Mouse (Mus musculus): ENCODE results near the gene Ppp1r36. TPM values are rescaled to one million over a fixed set of nuclear protein-coding genes. Genes with fewer than 3 reads are reported as not detected.
A peak's percentile ranks its signal among the peaks of the same experiment; 100 is the strongest.
"Not testable (repeated sequence)": the region's sequence is repeated elsewhere in the genome, so short reads cannot be mapped to it uniquely, and the experiment has no call there.

The Ppp1r36 gene
- polyA plus RNA-seq, 1 experiment from 2014 or later: 0.82 TPM

DNA sequence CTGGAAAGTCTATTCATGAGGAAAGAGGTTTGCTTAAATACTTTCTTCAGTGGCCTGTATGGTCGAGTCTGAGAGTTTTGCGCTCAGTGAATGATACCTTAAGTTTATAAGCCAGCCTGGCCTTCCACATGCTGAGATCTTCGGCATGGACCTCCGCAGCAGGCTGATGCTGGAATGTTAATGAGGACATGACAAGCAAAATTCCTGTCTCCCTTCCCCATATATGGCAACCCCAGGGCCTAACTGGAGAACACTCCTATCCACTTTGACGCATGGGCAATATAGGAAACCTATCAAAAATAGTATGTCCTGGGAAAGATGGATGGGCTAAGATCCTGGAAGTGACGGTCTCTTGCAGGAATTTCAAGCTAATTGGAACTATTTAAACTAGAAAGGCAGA is 30.8 kb downstream of the Ppp1r36 start:
- no peaks in the 10 kb centered on the region for H3K27me3 ChIP-seq (ENCODE audit: control insufficient read depth, insufficient read depth, low read length)
- 82% methylated on average over 6 of the region's 6 CpGs for WGBS
- ATAC-seq (ENCODE audit: insufficient read depth, low FRiP score, low TSS enrichment) (no peak), DNase-seq (ENCODE audit: low spot score) (no peak)
- no peaks in the 10 kb centered on the region for H3K4me1 ChIP-seq (ENCODE audit: control insufficient read depth, insufficient read depth, low read length)
- H3K4me3 ChIP-seq (ENCODE audit: low read depth, low read length): no peak overlapping the region
- no peak overlapping the region for H3K9ac ChIP-seq (ENCODE audit: low read length)
- no peak overlapping the region for H3K4me2 ChIP-seq (ENCODE audit: low read depth)
- H3K9me3 ChIP-seq (ENCODE audit: control insufficient read depth, low read length): no peaks in the 10 kb centered on the region
- H3K36me3 ChIP-seq (ENCODE audit: control insufficient read depth, insufficient read depth, low read length): no peaks in the 10 kb centered on the region
- H3K27ac ChIP-seq (ENCODE audit: low read depth, low read length): no peak overlapping the region

- Histone ChIP-seq H3K36me3 (ENCODE audit: control insufficient read depth, insufficient read depth, low read length) (no peaks in the 10 kb centered on the region), H3K4me3 (ENCODE audit: low read depth, low read length) (no peak overlapping the region), H3K9ac (ENCODE audit: low read length) (no peak overlapping the region), H3K4me2 (ENCODE audit: low read depth) (no peak overlapping the region), H3K27ac (ENCODE audit: low read depth, low read length) (no peak overlapping the region), H3K27me3 (ENCODE audit: control insufficient read depth, insufficient read depth, low read length) (no peaks in the 10 kb centered on the region), H3K4me1 (ENCODE audit: control insufficient read depth, insufficient read depth, low read length) (no peaks in the 10 kb centered on the region), H3K9me3 (ENCODE audit: control insufficient read depth, low read length) (no peaks in the 10 kb centered on the region)
- DNase-seq (ENCODE audit: low spot score) (no peak), ATAC-seq (ENCODE audit: insufficient read depth, low FRiP score, low TSS enrichment) (no peak)
- WGBS: 47% methylated on average over 2 of the region's 2 CpGs
Observed at GRCm38 (mm10) chr12:76452203-76452602, 34.9 kb downstream of the Ppp1r36 start.

GRCm38 (mm10) chr12:76458445-76458844 is 41.1 kb downstream of the Ppp1r36 start:
- ATAC-seq (ENCODE audit: insufficient read depth, low FRiP score, low TSS enrichment); H3K27ac ChIP-seq (ENCODE audit: low read depth, low read length); H3K4me2 ChIP-seq (ENCODE audit: low read depth); H3K9me3 ChIP-seq (ENCODE audit: control insufficient read depth, low read length); H3K4me3 ChIP-seq (ENCODE audit: low read depth, low read length); H3K27me3 ChIP-seq (ENCODE audit: control insufficient read depth, insufficient read depth, low read length); H3K4me1 ChIP-seq (ENCODE audit: control insufficient read depth, insufficient read depth, low read length); H3K36me3 ChIP-seq (ENCODE audit: control insufficient read depth, insufficient read depth, low read length); DNase-seq (ENCODE audit: low spot score); H3K9ac ChIP-seq (ENCODE audit: low read length): not testable (repeated sequence)
- 68% methylated on average over 4 of the region's 4 CpGs for WGBS

DNA sequence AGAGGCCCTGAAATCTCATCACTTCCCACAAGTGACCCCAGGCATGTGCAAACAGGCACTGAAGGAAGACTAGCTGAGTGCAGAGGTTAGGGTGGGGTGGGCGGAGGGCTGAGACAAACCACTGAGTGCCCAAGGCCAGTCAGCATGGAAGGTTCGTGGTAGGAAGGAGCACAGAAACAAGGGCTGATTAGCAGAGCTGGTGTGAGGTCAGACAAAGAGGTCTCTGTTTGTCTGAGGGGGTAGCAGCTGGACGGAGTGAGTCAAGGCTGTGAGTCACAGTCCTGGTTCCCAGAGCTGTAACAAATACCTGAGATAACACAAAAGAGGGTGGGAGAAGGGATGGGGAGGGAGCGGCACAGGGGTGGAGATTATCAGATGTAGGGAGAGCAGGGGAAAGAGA is 41.7 kb downstream of the Ppp1r36 start:
- Histone ChIP-seq H3K36me3 (ENCODE audit: control insufficient read depth, insufficient read depth, low read length) (no peaks in the 10 kb centered on the region), H3K4me1 (ENCODE audit: control insufficient read depth, insufficient read depth, low read length) (no peaks in the 10 kb centered on the region), H3K9ac (ENCODE audit: low read length) (no peak overlapping the region), H3K4me3 (ENCODE audit: low read depth, low read length) (no peak overlapping the region), H3K27me3 (ENCODE audit: control insufficient read depth, insufficient read depth, low read length) (no peaks in the 10 kb centered on the region), H3K9me3 (ENCODE audit: control insufficient read depth, low read length) (no peaks in the 10 kb centered on the region), H3K4me2 (ENCODE audit: low read depth) (no peak overlapping the region), H3K27ac (ENCODE audit: low read depth, low read length) (no peak overlapping the region)
- no peak for DNase-seq (ENCODE audit: low spot score)
- 57% methylated on average over 4 of the region's 4 CpGs for WGBS
- no peak for ATAC-seq (ENCODE audit: insufficient read depth, low FRiP score, low TSS enrichment)

DNA sequence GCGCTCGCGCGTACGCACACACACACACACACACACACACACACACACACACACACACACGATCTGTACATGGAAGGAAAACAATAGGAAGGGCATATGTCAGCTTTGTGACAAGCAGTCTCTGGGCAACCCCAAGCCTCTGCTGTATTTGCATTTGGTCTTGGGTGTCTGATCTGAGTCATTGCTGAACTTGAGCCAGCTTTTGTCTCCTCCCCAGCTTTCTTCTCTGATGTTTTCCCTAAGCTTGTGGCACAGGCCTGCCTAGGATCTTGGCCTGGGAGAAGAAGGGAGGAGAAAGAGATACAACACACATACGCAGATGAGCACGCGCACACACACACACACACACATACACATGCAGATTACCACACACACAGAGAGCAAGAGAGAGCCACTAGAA is 46.1 kb downstream of the Ppp1r36 start:
- Histone ChIP-seq H3K36me3 (ENCODE audit: control insufficient read depth, insufficient read depth, low read length) (no peaks in the 10 kb centered on the region), H3K4me2 (ENCODE audit: low read depth) (no peak overlapping the region), H3K4me1 (ENCODE audit: control insufficient read depth, insufficient read depth, low read length) (no peaks in the 10 kb centered on the region), H3K27ac (ENCODE audit: low read depth, low read length) (no peak overlapping the region), H3K27me3 (ENCODE audit: control insufficient read depth, insufficient read depth, low read length) (no peaks in the 10 kb centered on the region), H3K9me3 (ENCODE audit: control insufficient read depth, low read length) (no peaks in the 10 kb centered on the region), H3K4me3 (ENCODE audit: low read depth, low read length) (no peak overlapping the region), H3K9ac (ENCODE audit: low read length) (no peak overlapping the region)
- DNase-seq (ENCODE audit: low spot score): no peak
- 90% methylated on average over 9 of the region's 9 CpGs for WGBS
- ATAC-seq (ENCODE audit: insufficient read depth, low FRiP score, low TSS enrichment): no peak

GRCm38 (mm10) chr12:76464651-76465252 is 47.4 kb downstream of the Ppp1r36 start:
- 47% methylated on average over 12 of the region's 12 CpGs for WGBS
- ATAC-seq (ENCODE audit: insufficient read depth, low FRiP score, low TSS enrichment): no peak

GRCm38 (mm10) chr12:76466651-76467050 is 49.3 kb downstream of the Ppp1r36 start:
- Histone ChIP-seq H3K36me3 (ENCODE audit: control insufficient read depth, insufficient read depth, low read length) (no peaks in the 10 kb centered on the region), H3K4me2 (ENCODE audit: low read depth) (no peak overlapping the region)

More at GRCm38 (mm10) chr12:76464651-76465252, 47.4 kb downstream of the Ppp1r36 start:
- H3K9ac ChIP-seq (ENCODE audit: low read length): no peak overlapping the region
- H3K36me3 ChIP-seq (ENCODE audit: control insufficient read depth, insufficient read depth, low read length): no peaks in the 10 kb centered on the region
- H3K4me3 ChIP-seq (ENCODE audit: low read depth, low read length): no peak overlapping the region
- H3K27me3 ChIP-seq (ENCODE audit: control insufficient read depth, insufficient read depth, low read length): no peaks in the 10 kb centered on the region
- H3K4me1 ChIP-seq (ENCODE audit: control insufficient read depth, insufficient read depth, low read length): no peaks in the 10 kb centered on the region
- H3K27ac ChIP-seq (ENCODE audit: low read depth, low read length): no peak overlapping the region
- no peak for DNase-seq (ENCODE audit: low spot score)
- H3K9me3 ChIP-seq (ENCODE audit: control insufficient read depth, low read length): no peaks in the 10 kb centered on the region
- no peak overlapping the region for H3K4me2 ChIP-seq (ENCODE audit: low read depth)

GRCm38 (mm10) chr12:76467256-76467655 is 49.9 kb downstream of the Ppp1r36 start:
- DNase-seq (ENCODE audit: low spot score): no peak
- Histone ChIP-seq H3K9me3 (ENCODE audit: control insufficient read depth, low read length) (no peaks in the 10 kb centered on the region), H3K9ac (ENCODE audit: low read length) (no peak overlapping the region), H3K27ac (ENCODE audit: low read depth, low read length) (no peak overlapping the region), H3K4me1 (ENCODE audit: control insufficient read depth, insufficient read depth, low read length) (no peaks in the 10 kb centered on the region), H3K36me3 (ENCODE audit: control insufficient read depth, insufficient read depth, low read length) (no peaks in the 10 kb centered on the region), H3K4me3 (ENCODE audit: low read depth, low read length) (no peak overlapping the region), H3K4me2 (ENCODE audit: low read depth) (no peak overlapping the region), H3K27me3 (ENCODE audit: control insufficient read depth, insufficient read depth, low read length) (no peaks in the 10 kb centered on the region)
- 70% methylated on average over 7 of the region's 7 CpGs for WGBS
- no peak for ATAC-seq (ENCODE audit: insufficient read depth, low FRiP score, low TSS enrichment)

More at GRCm38 (mm10) chr12:76466651-76467050, 49.3 kb downstream of the Ppp1r36 start:
- Histone ChIP-seq H3K9ac (ENCODE audit: low read length) (no peak overlapping the region), H3K9me3 (ENCODE audit: control insufficient read depth, low read length) (no peaks in the 10 kb centered on the region), H3K27me3 (ENCODE audit: control insufficient read depth, insufficient read depth, low read length) (no peaks in the 10 kb centered on the region), H3K4me1 (ENCODE audit: control insufficient read depth, insufficient read depth, low read length) (no peaks in the 10 kb centered on the region), H3K4me3 (ENCODE audit: low read depth, low read length) (no peak overlapping the region), H3K27ac (ENCODE audit: low read depth, low read length) (no peak overlapping the region)
- DNase-seq (ENCODE audit: low spot score) (no peak), ATAC-seq (ENCODE audit: insufficient read depth, low FRiP score, low TSS enrichment) (no peak)
- WGBS: 80% methylated on average over 7 of the region's 7 CpGs

DNA sequence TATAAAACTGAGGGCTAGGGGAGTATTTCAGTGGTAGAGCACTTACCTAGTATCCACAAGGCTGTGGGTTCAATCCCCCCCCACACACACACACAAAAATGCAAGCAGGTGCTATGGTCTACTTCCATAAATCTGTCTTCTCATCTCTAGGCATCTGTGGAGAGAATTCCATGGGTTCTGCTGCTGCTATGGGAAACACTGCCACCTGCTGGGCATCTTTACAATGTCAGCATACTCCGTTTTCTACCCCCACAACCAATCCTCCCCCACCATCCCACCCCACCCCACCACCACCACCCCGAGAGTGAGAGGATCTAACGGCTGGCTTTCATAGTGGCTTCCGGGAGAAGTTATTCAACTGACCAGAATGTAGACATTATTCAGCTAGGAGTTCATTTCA is 54.7 kb downstream of the Ppp1r36 start:
- Histone ChIP-seq H3K36me3 (ENCODE audit: control insufficient read depth, insufficient read depth, low read length) (no peaks in the 10 kb centered on the region), H3K4me1 (ENCODE audit: control insufficient read depth, insufficient read depth, low read length) (no peaks in the 10 kb centered on the region), H3K4me2 (ENCODE audit: low read depth) (no peak overlapping the region), H3K4me3 (ENCODE audit: low read depth, low read length) (no peak overlapping the region), H3K9me3 (ENCODE audit: control insufficient read depth, low read length) (no peaks in the 10 kb centered on the region), H3K27me3 (ENCODE audit: control insufficient read depth, insufficient read depth, low read length) (no peaks in the 10 kb centered on the region), H3K9ac (ENCODE audit: low read length) (no peak overlapping the region), H3K27ac (ENCODE audit: low read depth, low read length) (no peak overlapping the region)
- DNase-seq (ENCODE audit: low spot score): peak; percentile 69
- 13% methylated on average over 4 of the region's 4 CpGs for WGBS
- no peak for ATAC-seq (ENCODE audit: insufficient read depth, low FRiP score, low TSS enrichment)
